ENCODE assay signal across 7 mouse cellular contexts in the genomic region with DNA sequence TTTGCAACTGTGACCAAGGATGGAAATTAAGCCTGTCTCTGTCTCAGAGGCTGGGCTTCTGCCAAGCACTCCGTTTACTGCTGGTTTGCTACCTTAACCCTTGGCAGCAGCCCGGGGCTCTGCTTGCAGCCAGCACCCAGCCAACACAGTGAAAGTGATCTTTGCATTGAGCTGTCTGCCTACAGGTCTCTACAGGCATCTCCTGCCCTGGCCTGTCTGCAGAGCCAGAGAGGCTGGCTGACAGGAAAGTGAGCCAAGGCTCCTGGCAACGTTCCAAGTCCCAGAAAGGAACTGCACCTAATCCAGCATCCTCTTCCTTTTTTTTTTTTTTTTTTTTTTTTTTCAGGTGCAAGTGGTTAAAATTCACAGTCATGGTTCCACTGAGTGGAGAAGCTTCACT.
A peak's percentile ranks its signal among the peaks of the same experiment; 100 is the strongest.
DNase-seq lines count a peak whose midpoint lies in the region; ATAC-seq and TF ChIP-seq lines count a peak whose summit lies in the region.

No protein-coding gene starts in this region.

- H3K4me3 ChIP-seq in heart, postnatal 0 days (ENCODE audit: low read depth, low read length): no peak overlapping the region
- H3K4me3 ChIP-seq in macrophage (ENCODE audit: inconsistent target): no peak overlapping the region
- no peak overlapping the region for H3K4me3 ChIP-seq in stomach, embryonic 16.5 days (replicated peaks; ENCODE audit: low read length)

- no peaks in the 10 kb centered on the region for H3K27me3 ChIP-seq in heart, postnatal 0 days (ENCODE audit: control insufficient read depth, insufficient read depth, low read length)
- no peaks in the 10 kb centered on the region for H3K27me3 ChIP-seq in stomach, embryonic 16.5 days (ENCODE audit: control insufficient read depth, insufficient read depth, low read length)

- H3K36me3 ChIP-seq in heart, postnatal 0 days (replicated peaks; ENCODE audit: control insufficient read depth, insufficient read depth, low read length): no peaks in the 10 kb centered on the region
- no peaks in the 10 kb centered on the region for H3K36me3 ChIP-seq in macrophage (ENCODE audit: inconsistent target)
- H3K36me3 ChIP-seq in stomach, embryonic 16.5 days (ENCODE audit: control insufficient read depth, insufficient read depth, low read length): no peaks in the 10 kb centered on the region

- H3K79me2 ChIP-seq in macrophage (ENCODE audit: inconsistent target): no peaks in the 10 kb centered on the region

- H3K4me1 ChIP-seq in heart, postnatal 0 days (ENCODE audit: control insufficient read depth, insufficient read depth): 0 out of 2 replicates have a peak, but pooled peaks cover 15% of the 10 kb centered on the region
- peaks cover 9% of the 10 kb centered on the region for H3K4me1 ChIP-seq in stomach, embryonic 16.5 days (ENCODE audit: control insufficient read depth, insufficient read depth, low read length)

- no peak overlapping the region for H3K9ac ChIP-seq in heart, postnatal 0 days (replicated peaks; ENCODE audit: low read depth, low read length)
- no peak overlapping the region for H3K9ac ChIP-seq in stomach, embryonic 16.5 days (ENCODE audit: low read length)

- no peaks in the 10 kb centered on the region for H3K9me3 ChIP-seq in heart, postnatal 0 days (replicated peaks; ENCODE audit: control insufficient read depth, low read length)
- H3K9me3 ChIP-seq in stomach, embryonic 16.5 days (replicated peaks; ENCODE audit: control insufficient read depth, low read length): no peaks in the 10 kb centered on the region

- no peak for ATAC-seq in heart, postnatal 0 days (ENCODE audit: insufficient read depth, low read depth)
- 0 out of 2 replicates have a peak, but pooled peaks have one; percentile 70 for ATAC-seq in stomach, embryonic 16.5 days (ENCODE audit: insufficient read depth, low FRiP score)

- TF ChIP-seq CTCF in heart, postnatal 0 days (IDR thresholded peaks at IDR 0.05; ENCODE audit: low read depth): no peak

- 2% methylated on average over 3 of the region's 3 CpGs for WGBS in heart, postnatal 0 days
- WGBS in macrophage (ENCODE audit: missing documents): 2% methylated on average over 3 of the region's 3 CpGs
- 16% methylated on average over 3 of the region's 3 CpGs for WGBS in stomach, embryonic 16.5 days

- DNase-seq in MEL-GATA-1-ER (ENCODE audit: extremely low read depth, low read depth): peak; percentile 62
- peak; percentile 80 for DNase-seq in adrenal gland, postnatal 14 days
- peak; percentile 69 for DNase-seq in fat pad, adult 2 months (ENCODE audit: extremely low read depth, low read depth, low spot score)
- DNase-seq in heart, postnatal 0 days (ENCODE audit: low spot score): peak; percentile 12
- peak; percentile 32 to 44 for DNase-seq in layer of hippocampus, adult 8-10 months (ENCODE audit: low spot score in 2 of 2)

- H3K27ac ChIP-seq in heart, postnatal 0 days (ENCODE audit: low read depth): no peak overlapping the region
- H3K27ac ChIP-seq in macrophage: peak overlapping the region; percentile 90
- H3K27ac ChIP-seq in stomach, embryonic 16.5 days (ENCODE audit: low read length): peak overlapping the region; percentile 70

- H3K4me2 ChIP-seq in heart, postnatal 0 days (ENCODE audit: low read depth, low read length): no peak overlapping the region
- H3K4me2 ChIP-seq in stomach, embryonic 16.5 days (ENCODE audit: low read depth, low read length): peak overlapping the region; percentile 41; the same call in 1 of the 2 replicates

- TF ChIP-seq EP300 in heart, postnatal 0 days (IDR thresholded peaks at IDR 0.05; ENCODE audit: low read depth): no peak

Comparison
In these comparisons a context has a peak if more than half of its experiments do, and no peak if none do; other contexts are left out.
1. DNase-seq: peak in every context shown above with its lines; median percentile 80 in adrenal gland, postnatal 14 days; 69 in fat pad, adult 2 months; 62 in MEL-GATA-1-ER; 38 in layer of hippocampus, adult 8-10 months; 12 in heart, postnatal 0 days.